Mouse (Mus musculus) left cerebral cortex, adult 18-20 months (tissue): ENCODE results near the gene Dhfr. TPM values are rescaled to one million over a fixed set of nuclear protein-coding genes. Genes with fewer than 3 reads are reported as not detected.
"Not testable (repeated sequence)": the region's sequence is repeated elsewhere in the genome, so short reads cannot be mapped to it uniquely, and the experiment has no call there.

Experiments used
- DNase-seq, 2 experiments: peaks; one replicate each; pipeline ENCODE4 v3.0.0; 2021 to 2022; ENCODE audit warnings: low spot score in 2 of 2, mixed read lengths in 1 of 2
- total RNA-seq, 2 experiments: library from RNA; stranded (reverse); gene quantifications; 2 replicates each; pipeline ENCODE4 v1.2.3; 2021

Dhfr gene
- total RNA-seq, 2 experiments from 2014 or later, result 1.3 to 1.5 TPM

DNA sequence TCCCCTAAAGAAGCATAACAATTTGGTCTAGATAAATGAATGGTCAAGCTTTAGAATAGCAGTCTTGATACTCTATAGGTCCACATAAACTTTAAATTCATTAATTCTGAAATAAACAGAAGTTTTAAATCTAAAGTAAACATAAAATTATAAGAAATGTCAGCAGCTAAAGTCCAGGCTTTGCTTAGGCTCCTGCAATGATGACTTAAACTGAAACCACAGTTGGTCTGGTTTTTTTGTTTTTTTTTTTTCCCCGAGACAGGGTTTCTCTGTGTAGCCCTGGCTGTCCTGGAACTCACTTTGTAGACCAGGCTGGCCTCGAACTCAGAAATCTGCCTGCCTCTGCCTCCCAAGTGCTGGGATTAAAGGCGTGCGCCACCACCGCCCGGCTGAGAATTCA lies 16.9 kb downstream of the Dhfr start:
- DNase-seq, result not testable (repeated sequence)

DNA sequence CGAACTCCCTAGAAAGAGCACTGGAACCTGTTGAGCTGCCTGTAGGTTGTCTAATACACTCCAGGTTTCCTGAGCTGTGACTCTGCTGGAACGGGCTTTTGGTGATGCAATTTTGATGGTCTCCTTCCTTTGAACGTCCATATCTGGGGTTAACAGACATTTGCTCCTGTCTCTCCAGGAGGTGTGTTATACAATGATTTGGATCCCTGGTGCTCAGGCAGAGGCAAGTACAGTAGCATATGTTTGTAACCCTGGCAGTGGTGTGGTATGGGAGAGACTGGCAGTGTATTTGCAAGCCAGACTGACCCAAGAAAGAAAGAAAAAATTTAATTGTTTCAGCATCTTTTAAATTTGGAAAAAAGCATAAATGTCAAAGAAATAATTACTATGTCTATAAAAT lies 32.8 kb downstream of the Dhfr start:
- no peak for DNase-seq

DNA sequence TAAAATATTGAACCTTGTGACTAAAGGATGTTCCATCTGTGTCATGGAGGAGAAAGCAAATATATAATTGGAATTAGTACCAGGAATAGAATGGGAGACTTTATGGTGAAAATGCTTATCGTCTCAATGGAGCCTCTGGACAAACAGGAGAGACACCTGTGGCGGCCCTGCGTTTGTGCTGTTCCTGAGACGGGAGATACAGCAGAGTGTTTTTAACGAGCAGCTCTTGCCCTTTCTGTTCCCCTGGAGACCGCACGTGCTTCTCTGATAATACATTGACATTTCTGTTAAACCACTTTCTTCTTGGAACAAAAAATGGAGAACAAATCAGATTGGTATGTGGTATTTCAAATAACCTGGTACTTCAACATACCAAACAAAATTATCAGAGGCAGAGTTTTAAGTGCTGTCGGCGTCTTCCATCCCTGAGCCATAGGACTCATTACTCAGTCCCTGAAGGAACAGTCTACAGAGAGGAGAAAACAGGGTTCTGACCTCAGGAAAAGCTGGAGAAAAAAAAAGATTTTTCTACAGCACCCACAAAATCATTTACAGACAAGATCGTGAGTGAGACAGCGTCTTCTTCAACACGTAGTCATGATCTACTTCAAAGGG lies 38.6 kb downstream of the Dhfr start:
- no peak for DNase-seq

DNA sequence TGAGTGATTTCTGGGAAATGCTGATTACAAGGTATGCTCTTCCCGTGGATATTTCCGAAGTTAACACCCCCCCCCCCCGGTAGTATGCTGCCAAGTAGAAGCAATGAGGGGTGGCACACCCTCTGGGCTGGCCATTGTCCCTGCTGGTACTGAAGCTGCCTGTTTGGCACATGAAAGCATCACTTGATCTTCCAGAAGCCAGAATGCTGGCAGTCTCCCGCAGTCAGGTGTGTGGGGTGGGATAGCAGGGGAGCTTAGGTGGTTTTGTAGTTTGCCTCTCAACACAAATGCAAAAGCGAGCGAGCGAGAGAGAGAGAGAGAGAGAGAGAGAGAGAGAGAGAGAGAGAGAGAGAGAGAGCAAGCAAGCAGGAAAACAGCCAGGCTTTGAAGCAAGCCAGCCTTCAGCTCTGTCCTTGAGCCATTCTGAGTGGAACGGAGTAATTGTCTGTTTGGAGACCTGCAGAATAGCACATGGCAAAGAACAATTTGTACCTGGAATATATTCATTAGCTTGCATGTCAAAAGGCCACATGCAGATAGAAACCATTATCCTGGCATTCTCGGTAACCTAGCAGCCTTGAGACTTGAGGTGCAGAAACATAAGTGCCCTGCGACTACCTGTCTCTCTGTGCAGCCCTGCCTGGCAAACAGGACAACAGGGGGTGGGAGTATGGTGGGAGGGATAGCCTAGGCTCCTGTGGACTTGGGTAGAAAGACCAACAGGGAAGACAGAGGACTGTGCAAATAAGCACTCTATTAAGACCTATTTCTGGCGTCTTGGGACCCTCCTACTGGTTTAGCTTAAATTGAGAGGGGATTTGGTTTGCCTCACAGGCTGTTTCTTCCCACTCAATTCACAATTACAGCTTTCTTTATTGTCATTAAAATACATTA lies 44.2 kb downstream of the Dhfr start:
- DNase-seq, result no peak

DNA sequence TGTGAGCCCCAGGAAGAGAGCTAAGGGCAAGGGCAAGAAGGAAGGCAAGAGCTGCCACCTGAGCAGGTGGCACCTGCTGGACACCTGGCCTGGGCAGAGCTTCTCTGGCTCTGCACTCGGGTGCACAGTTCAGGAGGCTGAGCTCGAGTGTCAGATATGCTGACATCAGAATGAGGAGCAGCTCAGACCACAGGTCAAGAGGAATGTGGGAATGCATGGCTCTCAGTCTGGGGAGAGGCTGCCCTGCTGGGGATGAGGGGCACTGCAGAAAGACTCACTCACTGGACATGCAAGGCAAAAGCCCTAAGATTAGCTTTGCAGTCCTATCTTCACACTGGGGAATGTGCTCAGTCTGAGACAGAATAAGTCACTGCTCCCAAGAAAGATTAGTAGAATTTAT lies 47.5 kb downstream of the Dhfr start:
- no peak for DNase-seq

DNA sequence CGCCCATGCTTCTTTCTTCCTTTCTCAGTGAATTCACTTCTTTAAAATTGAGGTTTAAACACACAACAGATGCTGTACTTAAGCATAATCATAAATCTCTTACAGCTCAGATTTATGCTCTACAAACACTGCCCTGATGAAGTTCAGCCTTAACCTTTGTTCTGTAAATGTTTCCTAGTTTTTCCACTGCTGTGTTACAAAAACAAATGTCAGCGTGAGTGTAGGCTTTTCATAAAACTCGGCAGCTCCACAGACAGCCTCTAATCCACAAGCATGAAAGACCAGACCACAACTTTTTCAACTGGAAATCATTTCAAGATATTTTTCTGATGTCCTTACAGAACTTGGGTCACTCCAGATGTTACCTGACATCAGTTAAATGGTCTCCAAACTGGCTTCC lies 49.0 kb downstream of the Dhfr start:
- no peak for DNase-seq

DNA sequence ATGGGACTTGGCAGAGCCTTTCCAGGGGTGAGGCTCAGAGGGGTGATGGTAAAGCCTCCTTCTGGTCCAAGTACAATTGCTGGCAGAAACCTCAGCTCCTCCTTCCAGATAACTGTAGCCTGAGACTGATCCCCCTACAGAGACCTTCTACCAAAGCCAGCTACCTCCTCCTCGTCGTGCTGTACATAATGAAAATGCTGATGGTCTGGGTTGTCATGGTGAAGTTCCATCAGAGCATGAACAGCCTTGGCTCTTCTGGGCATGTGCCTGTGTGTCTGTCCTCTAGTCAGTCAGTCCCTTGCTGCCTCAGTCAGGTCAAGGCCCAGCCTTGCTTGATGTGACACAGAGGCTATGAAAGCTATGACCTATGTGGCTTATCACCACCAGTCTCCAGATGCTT lies 56.0 kb downstream of the Dhfr start:
- no peak for DNase-seq

DNA sequence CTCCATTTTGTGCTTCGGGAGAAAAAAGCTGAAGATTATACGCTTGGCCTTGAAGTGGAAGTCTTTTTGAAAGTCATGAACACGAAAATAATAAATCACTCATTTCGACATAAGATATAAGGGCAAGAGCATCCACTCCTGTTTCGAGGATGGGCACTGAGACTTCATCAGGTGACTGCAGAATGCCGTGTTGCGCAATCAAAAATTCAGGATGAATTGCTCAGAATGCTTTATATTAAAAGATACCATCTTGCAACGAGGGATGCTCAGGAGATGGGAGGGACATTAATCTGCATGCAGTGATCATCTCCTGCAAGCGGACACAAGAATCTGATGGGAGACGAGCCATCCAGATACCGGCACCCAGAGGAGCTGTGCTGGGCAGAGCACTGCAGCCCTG lies 65.1 kb downstream of the Dhfr start:
- DNase-seq, result no peak

DNA sequence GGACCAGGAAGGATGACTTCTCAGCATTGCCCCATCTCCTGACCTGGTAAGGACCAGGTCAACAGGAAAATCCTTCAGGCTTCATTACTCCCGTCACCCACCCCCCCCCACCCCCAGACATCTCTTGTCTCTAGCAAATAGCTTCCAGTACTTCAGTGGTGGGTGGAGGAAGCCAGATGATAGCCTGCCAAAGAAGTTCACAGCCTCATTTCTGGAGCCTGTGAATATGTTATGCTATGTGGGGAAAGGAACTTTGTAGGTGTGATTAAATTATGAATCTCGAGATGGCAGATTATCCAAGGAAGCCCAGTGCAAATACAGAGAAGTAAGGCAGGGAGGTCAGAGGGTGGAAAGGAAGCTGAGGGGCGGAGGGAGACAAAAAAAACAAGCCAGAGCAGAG lies 69.2 kb downstream of the Dhfr start:
- DNase-seq, result peak in 1 of 2 experiments; percentile 23

DNA sequence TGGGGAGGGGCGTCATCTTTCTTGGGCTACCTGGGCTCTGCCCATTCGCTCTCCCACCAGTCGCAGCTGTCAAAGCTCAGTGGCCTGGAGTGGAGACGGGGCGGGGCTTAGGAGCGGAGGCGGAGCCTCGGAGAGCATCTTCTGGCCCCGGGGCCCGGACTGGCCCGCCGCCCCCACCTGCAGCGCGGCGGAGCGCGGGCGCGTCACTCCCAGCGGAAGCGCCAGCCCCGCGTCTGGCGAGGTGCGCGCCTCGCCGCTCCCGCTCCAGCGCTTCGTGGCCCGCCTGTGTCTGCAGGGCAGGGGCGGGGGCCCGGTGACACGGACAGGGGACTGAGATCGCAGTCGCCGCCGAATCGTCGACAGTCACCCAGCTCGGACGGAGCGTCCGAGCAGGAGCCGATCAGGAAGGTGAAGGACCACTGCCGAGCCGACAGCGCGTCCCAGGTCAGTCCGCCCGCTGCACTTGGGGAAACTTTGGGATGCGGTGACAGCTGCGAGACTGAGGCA lies 71.3 kb downstream of the Dhfr start, which contains the start of gene Ankrd34b:
Gene Ankrd34b (plus strand): TSS at position 139 of the 507 bp plus-strand sequence.
- DNase-seq, result peak; percentile 58 to 73

DNA sequence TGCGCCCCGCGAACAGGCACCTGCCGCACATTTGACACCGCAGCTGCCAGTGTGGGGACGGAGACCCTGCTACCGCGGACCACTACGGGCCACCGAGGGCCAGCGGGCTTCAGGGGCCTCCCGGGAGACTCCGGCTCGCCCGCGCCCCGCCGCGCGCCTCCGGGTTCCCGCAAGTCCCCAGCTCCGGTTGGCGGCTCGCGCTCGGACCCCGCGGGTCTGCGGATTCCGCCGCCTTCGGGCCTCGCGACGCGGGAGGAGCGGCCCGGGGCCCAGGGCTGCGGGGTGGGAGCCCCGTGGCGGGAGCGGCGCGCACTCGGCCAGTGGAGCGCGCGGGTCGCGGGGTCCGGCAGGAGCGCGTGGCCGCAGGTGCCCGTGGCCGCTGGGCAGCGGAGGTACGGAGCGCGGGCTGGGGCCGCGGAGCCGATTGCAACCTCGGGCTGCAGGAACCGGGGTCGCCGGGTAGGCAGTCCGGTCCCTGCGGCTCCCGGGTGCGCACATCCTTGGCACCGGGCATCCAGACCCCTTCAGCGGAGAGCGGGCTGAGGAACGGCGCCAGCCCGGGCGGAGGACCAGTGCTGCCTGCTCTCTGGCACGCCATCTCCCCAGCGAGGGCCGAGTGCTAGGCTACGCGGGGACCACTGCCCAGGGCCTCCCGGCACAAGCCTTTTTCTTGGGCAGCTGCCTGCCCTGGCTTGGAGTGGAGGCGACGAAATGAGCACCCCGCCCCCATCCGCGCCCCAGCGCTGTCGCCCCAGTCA lies 71.9 kb downstream of the Dhfr start:
- peak; percentile 8 to 19 for DNase-seq

DNA sequence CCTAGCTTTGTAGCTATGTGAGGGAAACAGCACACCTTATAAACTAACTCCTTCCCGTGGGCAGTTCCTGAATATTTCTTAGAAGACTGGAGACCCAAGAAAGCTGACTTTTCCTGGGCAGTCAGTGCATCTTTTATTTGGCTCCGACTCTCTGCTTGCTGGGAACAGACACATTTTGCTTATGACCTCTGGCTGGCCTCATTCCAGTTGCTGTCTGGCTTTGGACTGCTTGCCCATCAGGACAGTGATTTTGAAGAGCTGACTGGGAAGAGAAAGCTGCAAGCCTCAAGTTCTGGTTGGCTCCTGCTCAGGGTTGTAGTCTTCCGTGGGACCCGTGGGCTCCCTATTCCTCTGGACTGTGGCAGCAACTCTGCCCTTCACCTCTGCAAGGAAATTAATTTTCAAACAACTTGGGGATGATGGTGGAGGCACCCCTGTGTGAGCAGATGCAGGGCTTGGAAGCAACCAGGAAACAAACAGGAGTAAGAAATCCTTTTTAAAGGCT lies 72.9 kb downstream of the Dhfr start:
- DNase-seq, result no peak

Other genes with a start within 250 kb of the Dhfr start
- gene Rasgrf2, start 223.1 kb upstream of the Dhfr start, total RNA-seq, result 100 to 1,000 TPM; 214 to 247 TPM
- gene Gm20379, start 48.7 kb upstream of the Dhfr start, total RNA-seq, result not detected
- gene Msh3, start 277 bp downstream of the Dhfr start, total RNA-seq, result 10 to 100 TPM; 21.7 to 22.3 TPM
- 10 to 100 TPM; 21.6 to 24.0 TPM for gene Ankrd34b, start 71.2 kb downstream of the Dhfr start, total RNA-seq
- 10 to 100 TPM; 10.6 to 11.8 TPM for gene Fam151b, start 129.3 kb downstream of the Dhfr start, total RNA-seq
- gene Zfyve16, start 176.1 kb downstream of the Dhfr start, total RNA-seq, result 10 to 100 TPM; 14.0 to 18.0 TPM
- gene Spz1, start 221.4 kb downstream of the Dhfr start, total RNA-seq, result not detected